Mouse (Mus musculus) layer of hippocampus, postnatal 36 days (tissue): ENCODE measurements around the gene Gm6592. TPM values are rescaled to one million over a fixed set of nuclear protein-coding genes. Genes with fewer than 3 reads are reported as not detected.
"Not testable (repeated sequence)": the region's sequence is repeated elsewhere in the genome, so short reads cannot be mapped to it uniquely, and the experiment has no call there.

Experiments
- DNase-seq, 2 experiments: peaks; one replicate each; pipeline ENCODE4 v3.0.0; 2022
- total RNA-seq, 2 experiments: library from RNA; stranded (reverse); gene quantifications; 2 replicates each; pipeline ENCODE4 v1.2.3; 2021

Gm6592 gene
- not detected for total RNA-seq

DNA sequence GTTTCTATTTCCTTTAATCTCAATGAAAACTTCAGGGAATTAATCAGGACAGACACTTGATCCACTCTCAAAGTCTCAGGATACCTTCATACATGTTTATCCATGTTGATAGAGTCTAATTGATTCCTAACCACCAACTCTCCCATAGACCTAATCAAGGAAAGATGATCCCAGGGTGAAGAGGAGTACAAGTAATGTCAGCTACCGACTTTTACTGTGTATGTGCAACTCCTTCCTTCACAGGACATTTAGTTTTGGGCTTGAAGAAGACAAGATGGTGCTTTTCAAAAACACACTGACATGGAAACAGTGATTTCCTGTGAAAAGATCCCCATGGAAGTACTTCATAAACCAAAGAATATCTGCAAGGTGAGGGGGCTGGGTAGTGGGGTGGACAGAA lies at the start of gene Gm6592:
TSS of gene Gm6592 (plus strand) at position 301 of the 400 bp plus-strand sequence.
- no peak for DNase-seq

DNA sequence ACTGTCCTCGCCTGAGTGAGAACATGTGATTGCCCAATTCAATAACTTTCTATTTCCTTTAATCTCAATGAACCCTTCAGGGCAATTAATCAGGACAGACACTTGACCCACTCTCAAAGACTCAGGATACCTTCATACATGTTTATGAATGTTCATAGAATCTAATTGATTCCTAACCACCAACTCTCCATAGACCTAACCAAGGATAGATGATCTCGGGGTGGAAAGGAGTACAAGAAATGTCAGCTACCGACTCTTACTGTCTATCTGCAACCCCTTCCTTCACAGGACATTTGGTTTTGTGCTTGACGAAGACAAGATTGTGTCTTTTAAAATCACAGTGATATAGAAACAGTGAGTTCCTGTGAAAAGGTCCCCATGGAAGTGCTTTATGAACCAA lies 40.4 kb upstream of the Gm6592 start, which contains the start of gene Ssxb5:
TSS of gene Ssxb5 (plus strand) at position 301 of the 400 bp plus-strand sequence.
- DNase-seq = not testable (repeated sequence)

DNA sequence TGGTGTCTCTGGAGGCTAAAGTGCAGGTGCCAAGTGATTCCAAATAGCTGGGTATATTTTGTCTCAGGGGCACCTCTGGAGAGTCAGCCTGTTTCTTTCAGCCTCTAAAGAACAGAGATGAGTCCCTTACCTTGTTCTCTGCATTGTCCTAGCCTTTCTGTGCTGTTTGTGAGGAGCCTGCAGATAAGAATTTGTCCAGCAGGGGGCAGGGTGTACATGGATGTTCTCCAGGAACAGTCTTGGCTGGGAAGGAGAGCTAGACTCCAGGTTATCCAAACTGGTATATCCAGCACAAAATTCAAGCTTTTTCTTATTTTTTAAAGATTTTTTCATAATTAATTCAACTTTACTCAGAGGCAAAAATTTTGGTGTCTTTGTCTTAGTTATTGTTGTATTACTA lies 11.8 kb upstream of the Gm6592 start:
- DNase-seq = peak; percentile 34 to 44

DNA sequence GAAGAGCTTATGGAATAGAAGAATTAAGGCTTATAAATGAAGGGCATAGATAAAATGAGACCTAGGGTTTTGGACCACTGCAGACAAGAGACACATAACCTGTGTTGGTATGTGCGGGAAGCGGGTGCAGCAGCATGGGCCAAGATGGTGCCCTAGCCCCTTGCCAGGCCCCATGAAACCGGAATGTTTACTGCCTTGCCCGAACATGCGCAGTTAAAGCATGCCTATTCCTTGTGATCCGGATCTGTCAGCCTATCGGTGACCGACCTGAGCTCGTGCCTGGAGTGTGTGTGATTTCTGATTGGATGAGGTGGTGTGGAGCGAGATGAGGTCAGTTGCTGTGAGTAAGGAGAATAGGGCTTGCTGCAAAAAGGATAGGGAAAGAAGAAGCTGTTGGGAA lies 8.7 kb downstream of the Gm6592 start:
- DNase-seq = no peak

DNA sequence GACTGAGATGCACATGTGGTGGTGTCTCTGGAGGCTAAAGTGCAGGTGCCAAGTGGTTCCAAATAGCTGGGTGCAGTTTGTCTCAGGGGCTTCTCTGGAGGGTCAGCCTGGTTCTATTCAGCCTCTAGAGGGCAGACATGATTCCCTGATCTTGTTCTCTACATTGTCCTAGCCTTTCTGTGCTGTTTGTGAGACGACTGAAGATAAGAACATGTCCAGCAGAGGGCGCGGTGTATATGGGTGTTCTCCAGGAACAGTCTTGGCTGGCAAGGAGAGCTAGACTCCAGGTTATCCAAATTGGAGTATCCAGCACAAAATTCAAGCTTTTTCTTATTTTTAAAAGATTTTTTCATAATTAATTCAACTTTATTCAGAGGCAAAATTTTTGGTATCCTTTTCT lies 20.5 kb downstream of the Gm6592 start:
- DNase-seq = peak; percentile 53 to 63

DNA sequence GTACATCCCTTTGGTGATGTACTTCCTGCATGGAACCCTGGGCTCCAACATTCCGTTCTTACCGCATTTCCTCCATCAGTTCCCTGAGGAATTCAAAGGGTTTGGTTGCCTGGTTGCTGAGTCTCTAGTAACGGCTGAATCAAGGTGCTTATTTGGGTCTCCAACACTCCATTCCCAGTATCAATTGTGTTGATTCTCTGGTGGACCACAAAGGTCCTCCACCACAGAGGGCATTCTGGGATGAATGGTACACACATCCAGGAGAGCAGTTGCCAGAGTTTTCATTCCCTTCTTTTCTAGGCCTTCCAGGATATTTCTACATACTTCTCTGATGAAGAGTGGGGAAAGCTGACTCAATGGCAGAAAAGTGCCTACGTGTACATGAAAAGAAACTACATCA lies 30.2 kb downstream of the Gm6592 start, which contains the start of gene Gm5751:
TSS of gene Gm5751 (plus strand) at position 301 of the 400 bp plus-strand sequence.
- not testable (repeated sequence) for DNase-seq

DNA sequence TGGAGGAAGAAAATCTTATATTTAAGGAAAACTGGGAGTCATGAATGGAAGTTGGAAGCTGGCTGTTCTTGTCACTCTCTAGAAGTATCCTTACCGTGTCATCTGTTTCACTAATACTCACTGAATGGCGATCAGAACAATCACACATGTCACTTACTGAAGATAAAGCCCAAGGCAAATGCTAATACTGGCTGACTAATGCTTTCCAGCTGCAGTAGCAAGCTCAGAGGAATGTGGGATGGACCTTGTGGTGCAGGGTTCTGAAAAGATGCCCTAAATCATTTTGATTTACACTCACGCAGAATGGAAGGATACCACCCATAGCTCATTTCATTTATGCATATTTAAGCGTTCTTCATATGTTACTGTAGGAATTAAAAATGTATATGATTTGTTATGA lies 40.5 kb downstream of the Gm6592 start:
- no peak for DNase-seq

DNA sequence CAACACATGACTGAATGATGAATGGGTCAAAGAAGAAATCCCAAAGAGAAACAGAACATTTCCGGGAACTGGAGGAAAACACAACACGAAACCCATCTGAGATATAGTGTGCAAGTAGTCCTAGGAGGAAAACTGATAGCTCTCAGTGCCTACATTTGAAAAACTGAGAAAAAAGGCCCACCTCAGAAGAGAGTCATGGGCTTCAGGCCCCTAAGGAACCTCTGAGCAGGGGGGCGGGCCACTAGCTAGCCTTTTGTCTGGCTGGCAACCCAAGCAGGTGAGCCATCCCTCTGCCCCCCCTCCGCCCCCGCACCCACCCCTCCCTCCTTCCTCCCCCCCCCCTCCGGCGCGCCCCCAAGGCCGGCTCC lies 48.2 kb downstream of the Gm6592 start:
- no peak for DNase-seq

DNA sequence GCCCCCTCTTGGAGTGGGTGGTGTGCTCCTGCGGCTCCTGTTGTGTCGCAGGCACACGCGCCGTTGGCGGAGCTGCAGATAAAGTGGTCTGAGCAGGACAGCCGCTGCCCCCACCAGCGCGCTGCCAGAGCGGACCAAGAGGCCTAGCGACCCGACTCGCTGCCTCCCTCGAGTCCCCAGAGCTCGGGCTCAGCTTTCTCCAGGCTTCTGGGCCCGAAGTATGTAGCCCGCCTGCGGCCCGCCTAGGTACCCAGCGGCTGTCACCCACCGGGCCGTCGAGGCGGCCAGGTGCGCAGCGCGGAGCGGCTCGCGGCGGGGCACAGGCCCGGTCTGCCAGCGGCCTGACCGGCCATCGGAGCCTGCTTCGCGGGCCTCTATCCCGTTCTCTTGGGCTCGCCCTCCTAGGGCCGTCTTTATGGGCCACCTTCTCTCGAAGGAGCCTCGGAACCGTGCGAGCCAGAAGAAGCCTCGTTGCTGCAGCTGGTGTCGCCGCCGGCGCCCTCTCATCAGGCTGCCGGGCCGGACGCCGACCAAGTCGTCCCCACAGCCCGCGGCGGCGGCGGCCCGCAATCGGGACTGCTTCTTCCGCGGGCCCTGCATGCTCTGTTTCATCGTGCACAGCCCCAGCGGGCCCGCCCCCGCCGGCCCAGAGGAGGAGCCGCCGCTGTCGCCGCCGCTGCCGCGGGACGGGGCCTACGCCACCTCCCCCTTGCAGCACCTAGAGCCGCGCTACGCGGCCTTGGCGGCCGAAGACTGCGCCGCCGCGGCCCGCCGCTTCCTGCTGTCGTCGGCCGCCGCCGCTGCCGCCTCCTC lies 48.8 kb downstream of the Gm6592 start, which contains the start of gene B630019K06Rik:
TSS of gene B630019K06Rik (plus strand) at position 40 of the 813 bp plus-strand sequence.
- DNase-seq = peak; percentile 64 to 69

DNA sequence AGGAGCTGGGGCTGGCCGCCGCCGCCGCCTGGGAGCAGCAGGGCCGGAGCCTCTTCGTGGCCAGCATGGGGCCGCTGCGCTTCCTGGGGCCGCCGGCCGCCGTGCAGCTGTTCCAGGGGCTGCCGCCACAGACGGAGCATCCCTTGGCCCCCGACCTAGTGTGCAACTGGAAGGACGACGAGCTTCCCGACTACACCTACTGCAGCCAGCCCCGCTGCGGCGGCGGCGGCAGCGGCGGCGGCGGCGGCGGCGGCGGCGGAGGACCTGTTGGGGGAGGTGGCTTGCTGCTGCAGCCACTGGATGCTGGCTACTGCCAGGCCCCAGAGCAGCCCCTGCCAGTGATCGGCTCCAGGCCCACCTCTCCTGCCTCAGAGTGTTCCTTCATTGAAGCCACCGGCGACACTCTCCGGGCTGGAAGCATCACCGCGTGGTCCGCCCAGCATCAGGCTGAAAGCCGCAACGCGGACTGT lies 49.4 kb downstream of the Gm6592 start:
- DNase-seq = peak; percentile 18 to 23

Other genes with a start within 250 kb of the Gm6592 start
- not detected for gene Ssxb8, start 153.2 kb upstream of the Gm6592 start, total RNA-seq
- not detected for gene Ssx9, start 95.6 kb upstream of the Gm6592 start, total RNA-seq
- gene Ssxb5, start 40.3 kb upstream of the Gm6592 start, total RNA-seq = not detected
- gene Gm5751, start 30.3 kb downstream of the Gm6592 start, total RNA-seq = not detected
- gene B630019K06Rik, start 48.4 kb downstream of the Gm6592 start, total RNA-seq = 10 to 100 TPM; 29.7 to 31.9 TPM
- gene Fthl17b, start 119.0 kb downstream of the Gm6592 start, total RNA-seq = not detected
- gene Fthl17c, start 132.6 kb downstream of the Gm6592 start, total RNA-seq = not detected
- gene Fthl17d, start 142.8 kb downstream of the Gm6592 start, total RNA-seq = not detected
- gene Fthl17e, start 189.5 kb downstream of the Gm6592 start, total RNA-seq = not detected
- gene Fthl17f, start 219.0 kb downstream of the Gm6592 start, total RNA-seq = not detected